Mouse (Mus musculus) embryo, embryonic 11 days (tissue): Measurements from ENCODE around the gene Mmp14.
A peak's percentile ranks its signal among the peaks of the same experiment; 100 is the strongest.

Source experiments
- DNase-seq: peaks from one replicate; pipeline ENCODE4 v3.0.0-alpha.2; 2015

The Mmp14 gene

DNA sequence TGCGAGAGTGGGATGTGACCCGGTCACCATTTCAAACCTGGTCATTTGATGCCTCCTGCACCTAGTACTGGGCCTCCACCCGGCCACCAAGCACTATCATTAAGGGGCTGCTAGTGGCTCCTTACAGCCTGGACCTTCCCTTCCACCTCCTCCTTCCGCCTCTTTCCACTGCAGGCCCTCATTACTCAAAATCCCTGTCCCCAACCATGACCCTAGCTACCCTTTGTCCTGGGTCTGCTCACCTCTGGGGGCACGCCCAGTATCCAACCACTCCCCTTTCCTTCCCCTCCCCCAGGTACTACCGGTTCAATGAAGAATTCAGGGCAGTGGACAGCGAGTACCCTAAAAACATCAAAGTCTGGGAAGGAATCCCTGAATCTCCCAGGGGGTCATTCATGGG is 8.2 kb downstream of the Mmp14 start:
- no peak for DNase-seq

DNA sequence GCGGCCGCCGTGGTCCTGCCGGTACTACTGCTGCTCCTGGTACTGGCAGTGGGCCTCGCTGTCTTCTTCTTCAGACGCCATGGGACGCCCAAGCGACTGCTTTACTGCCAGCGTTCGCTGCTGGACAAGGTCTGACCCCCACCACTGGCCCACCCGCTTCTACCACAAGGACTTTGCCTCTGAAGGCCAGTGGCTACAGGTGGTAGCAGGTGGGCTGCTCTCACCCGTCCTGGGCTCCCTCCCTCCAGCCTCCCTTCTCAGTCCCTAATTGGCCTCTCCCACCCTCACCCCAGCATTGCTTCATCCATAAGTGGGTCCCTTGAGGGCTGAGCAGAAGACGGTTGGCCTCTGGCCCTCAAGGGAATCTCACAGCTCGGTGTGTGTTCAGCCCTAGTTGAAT is 9.1 kb downstream of the Mmp14 start:
- DNase-seq = no peak

DNA sequence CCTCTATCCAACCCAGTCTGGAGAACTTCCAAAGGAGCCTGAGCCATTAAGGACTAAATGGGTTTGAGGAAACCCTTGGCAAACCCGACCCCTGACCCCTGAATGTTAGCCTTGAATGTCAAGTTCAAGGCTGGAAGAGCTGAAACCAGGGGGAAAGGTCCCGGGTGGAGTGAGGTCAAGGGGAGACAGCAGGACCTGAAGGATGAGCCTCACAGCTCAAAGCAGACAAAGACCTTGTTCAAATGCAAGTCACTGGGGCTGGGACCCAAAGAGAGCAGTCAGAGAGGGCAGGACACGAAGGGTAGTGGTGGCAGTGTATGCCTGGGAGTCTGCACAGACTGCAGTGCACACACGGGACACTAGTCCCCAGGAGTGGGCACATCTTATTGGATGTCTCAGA is 10.0 kb downstream of the Mmp14 start:
- DNase-seq = no peak

DNA sequence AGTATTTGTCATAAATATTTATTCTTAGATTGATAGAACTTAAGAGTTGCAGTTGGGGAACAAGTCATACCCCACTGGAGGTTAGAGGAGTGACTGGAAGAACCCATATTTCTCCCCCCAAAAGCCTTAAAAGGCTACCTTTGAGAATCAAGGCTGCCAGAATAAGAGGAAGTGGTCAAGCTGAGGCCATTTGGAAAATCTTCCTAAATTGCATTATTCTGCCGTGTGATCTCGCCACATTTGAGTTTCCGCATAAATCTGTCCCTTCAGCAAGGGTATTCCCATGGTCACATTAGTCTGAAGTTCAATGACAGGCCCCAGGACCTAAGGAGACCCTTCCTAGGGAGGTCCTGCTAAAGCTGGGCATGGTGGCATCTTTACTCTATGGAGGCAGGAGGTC is 11.1 kb downstream of the Mmp14 start:
- no peak for DNase-seq

DNA sequence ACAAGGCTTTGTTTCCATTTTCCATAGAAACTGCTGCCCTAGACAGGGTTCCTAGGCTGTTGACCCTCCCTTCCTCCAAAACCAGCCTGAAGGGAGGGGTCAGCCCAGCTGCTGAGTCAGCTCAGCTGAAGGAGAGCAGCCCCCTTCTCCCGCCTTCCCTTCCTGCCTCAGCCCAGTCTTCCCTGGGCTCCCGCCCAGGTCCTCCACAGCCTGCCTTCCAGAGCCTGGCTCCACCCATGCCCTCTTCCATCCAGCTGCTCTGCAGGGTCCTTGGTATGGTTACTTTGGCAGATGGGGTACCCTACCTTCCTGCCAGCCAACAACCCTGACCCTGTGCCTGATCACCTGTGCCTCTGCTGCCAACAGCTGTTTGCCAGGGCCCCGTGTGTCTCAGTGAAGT is 11.8 kb downstream of the Mmp14 start:
- peak; percentile 70 for DNase-seq

DNA sequence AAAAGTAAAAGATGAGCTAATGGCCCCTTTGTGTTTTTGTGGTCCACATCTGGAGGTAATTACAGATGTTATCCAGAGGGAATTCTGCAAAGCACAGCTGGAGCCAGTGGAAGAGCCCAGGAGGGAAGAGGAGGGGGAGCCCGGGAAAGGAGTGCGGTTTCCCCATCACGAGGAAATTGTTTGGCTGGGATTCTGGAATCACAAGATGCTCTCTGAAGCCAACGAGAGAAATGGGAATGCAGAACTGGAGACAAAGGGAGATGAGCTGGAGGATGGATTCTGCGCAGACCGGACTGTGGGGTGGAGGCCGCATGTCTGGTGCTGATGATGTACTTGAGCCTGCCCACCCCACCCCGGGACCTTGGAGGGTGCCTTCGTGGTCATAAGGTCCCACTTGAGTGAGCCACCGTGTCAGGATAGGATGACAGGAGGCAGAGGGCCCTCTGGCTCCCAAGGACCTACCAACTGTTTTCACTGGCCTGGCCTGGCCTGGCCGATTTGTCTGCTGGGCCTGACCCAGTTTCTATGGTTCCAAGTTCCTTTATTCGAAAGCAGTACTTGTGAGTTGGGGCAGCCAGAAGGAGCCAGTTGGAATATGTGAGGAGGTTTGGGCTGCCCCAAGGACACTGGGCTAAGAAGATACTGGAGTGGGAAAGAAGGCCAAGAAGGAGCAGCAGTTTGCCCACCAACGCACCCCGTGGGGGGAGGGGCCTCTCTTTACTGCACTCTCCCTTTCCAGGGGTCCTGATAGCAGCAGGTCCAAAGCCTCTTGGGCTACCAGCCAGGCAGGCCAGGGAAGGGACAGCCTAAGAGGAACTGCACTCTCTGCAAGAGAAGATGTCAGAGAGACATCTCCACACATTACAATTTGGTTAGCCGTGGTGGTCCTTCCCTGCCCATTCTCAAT is 12.6 kb downstream of the Mmp14 start:
- peak; percentile 45 for DNase-seq

DNA sequence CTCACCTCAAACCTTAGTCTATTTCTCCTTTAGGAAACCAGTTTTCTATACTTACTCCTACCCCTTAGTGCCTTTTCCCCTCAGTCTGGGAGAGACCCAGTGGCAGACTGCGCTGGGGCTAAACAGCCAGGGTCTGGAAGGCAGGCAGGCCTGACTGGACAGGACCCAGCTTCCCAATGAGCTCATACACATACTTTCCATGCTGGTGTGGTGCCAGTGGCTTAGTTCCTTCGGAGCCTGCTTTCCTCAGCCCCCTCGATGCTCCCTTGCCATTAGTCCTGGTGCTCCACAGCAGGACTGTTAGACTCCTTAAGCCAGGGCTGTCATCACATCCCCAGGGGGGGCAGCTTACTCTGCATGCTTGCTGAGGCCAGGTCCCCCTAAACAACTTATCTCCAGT is 14.1 kb downstream of the Mmp14 start:
- DNase-seq = no peak

DNA sequence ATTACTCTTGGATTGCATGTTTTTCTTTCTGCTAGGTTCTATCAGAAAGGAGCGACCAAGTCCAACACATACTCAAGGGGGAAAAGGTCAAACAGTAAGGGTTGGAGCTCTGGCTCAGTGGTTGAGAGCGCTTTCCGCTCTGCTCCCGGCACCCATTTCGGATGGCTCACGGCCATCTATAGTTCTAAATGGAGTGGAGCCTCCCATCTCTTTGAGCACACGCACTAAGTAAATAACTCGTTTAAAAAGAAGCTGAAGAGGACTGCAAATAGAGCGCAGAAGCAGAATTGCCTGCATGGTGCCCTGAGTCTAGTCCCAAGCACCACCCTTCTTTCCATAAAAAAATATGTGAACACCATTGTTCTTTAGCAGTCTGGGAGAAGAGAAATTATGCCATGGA is 22.2 kb downstream of the Mmp14 start:
- DNase-seq = no peak

DNA sequence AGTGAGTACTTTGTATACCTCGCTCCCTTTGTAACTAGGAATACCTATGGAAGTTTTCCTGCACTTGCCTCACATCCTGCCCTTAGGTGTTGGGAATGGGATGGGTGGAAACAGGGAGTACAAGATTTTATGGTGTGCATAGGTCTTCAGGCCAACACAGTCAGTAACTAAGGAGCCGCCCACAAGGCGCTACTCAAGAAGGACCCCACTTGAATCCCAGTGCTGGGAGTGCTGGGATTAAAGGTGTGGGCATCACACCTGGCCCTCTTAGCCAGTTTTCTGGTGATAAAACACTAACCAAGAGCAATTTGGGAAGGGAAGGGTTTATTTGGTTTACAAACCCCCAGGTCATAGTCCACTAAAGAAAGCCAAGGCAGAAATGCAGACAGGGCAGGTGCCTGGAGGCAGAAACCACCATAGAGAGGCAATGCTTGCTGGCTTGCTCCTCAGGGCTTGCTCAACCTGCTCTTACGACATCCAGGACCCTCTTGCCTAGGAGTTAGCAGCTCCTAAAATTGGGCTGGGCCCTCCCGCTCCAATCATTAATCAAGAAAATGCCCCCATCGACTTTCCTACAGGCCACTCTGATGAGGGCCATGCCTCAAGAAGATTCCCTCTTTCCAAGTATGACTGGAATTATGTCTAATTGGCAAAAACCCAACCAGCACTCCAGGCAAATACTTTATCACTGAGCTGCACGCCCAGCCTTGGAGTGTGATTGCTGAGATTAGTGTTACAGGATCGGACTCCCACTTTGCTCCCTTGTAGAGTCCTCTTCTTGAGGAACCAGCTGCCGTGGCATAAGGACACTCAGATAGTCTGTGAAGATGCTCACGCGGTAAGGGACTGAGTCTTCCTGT is 23.5 kb downstream of the Mmp14 start:
- no peak for DNase-seq

DNA sequence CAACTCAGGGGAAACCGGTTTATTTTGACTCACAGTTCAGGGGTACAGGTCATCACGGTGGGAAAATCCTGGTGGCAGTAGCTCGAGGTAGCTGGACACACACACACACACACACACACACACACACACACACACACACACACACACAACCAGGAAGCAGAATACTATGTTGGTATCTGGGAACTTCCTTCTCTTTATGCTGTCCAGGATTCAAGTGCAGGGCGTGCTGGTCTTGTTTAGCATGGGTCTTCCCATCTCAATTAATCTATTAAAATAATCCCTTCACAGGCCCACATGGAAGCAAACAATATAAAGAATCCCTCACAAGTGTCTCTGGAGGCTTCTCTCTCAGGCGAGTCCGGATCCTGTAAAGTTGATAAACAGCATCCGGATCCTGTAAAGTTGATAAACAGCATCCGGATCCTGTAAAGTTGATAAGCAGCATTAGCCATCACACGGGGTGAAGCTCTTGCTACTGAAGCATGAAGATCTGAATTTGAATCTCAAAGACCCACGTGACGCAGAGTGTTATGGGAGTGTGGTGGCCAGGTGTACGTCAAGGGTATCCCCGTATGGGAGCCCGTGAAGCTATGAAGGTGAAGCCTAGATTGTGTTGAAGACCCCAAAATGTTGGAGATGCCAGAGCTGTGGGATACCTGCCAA is 26.6 kb downstream of the Mmp14 start:
- no peak for DNase-seq

DNA sequence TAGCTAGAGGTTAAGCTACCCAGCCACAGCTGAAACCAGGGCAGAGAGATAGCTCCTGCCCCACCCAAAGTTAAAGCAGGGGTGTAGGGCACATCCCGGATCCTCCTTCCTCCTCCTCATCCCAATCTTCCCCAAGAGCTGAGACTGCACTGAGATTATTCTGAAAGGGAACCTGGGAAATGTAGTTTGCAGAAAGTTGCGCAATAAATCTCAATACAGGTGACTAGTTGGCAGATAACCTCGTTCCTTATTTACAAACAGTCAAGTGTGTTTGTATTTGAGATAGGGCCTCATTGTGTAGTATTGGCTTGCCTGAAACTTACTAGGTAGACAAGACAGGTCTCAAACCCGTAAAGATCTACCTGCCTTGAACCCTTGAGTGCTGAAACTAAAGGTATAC is 30.7 kb downstream of the Mmp14 start:
- DNase-seq = no peak

DNA sequence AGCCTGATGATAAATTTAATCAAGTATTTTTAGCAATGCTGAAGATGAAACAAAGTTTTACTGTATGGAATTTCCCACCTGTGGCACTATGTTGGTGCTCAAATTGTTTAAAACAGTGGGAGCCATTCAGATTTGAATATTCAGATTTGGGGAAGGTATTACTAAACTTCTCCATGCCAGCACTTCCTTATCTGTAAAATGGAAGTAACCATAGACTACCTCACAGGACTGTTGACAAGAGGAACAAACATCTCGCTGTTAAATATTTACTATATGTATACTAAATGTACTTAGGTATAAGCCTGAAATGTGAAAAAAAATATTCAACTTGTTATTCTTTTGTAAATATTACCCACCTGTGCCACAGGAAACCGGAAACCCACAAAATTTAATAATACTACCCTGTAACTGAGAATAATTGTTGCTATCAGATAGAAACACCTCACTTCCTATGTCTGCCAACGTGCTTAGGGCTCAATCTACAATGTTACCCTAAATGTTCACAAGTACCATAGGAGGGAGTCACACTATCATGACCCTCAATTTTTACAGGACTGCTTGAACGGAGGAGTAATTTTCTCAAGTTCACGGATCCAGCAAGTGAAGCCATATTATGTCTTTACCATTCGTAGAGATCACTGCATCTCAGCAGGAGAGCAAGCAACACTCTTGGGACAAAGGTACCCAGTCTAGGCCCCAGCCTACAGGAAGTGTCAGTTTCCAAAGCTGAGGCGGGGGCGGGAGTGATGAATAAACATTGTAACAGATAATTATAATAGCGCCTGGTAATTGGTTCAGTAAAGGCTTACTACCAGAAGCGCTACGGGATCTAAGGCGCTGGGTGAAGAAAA is 31.9 kb downstream of the Mmp14 start:
- no peak for DNase-seq

DNA sequence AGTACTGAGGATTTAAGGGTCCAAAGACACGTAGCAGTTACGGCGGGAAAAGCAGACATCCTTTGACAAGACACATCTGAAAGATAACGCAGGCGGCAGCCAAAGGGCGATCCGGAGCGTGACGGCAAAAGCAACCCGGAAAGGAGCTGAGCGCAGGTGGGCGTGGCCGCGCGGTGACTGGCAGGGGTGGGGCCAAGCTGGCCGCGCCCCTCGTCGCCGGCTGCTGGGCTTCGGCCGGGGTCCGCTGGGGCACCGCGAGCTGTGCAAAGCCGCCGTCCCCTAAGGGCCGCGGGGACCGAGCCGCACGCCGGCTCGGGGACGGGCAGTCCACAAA is 32.5 kb downstream of the Mmp14 start, which contains the start of gene Lrp10:
Gene Lrp10 (plus strand): TSS at position 179 of the 334 bp plus-strand sequence.
- peak; percentile 94 for DNase-seq

DNA sequence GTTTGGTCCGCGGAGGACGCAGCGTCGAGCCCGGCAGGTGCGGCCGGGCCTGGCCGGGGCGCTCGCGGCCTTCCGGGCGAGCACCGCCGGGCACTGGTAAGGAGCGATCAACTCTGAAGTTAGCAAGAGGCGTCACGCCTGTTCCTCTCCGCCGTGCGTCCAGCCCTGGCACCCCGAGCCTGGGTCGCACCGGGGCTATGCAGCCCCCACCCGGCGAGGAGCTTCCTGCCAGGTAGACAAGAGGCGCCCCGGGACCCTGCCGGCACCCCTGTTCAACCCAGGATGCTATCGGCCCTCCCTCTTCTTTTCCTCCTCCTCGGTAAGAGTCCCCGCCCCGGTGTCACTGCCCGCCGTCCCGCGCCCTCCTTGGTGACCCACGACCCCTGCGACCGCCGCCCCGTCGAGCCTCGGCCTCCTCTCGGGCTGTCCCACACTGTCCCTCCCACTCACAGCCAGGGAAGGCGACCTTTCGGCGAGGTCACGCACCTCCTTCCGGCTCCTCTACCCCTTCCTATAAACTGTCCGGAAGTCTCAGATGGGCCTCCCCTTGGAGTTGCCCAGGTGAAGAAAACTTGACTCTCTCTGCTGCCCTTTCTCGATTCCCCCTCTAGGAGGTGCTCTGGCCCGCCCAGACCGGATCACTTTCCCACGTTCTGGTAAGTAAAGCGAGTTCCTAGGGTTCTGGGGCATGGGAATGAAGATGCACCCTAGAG is 33.0 kb downstream of the Mmp14 start:
- DNase-seq = peak; percentile 84

DNA sequence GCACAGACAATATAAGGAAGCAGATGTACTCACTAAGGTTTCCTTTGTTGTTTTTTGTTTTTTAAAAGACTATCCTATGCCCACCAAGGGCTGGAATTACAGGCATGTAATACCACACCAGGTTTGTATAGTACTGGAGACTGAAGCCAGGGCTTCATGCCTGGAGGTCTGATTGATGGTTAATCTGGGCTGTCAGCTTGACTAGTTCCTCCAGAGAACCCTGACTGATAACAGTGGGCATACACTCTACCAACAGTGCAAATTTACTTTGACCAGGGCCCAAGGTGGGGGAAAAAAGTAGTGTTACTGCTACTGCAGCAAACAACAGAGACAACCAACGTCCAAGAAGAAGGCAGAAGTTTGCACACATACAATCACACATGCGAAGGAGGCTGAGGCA is 40.1 kb downstream of the Mmp14 start:
- DNase-seq = no peak

DNA sequence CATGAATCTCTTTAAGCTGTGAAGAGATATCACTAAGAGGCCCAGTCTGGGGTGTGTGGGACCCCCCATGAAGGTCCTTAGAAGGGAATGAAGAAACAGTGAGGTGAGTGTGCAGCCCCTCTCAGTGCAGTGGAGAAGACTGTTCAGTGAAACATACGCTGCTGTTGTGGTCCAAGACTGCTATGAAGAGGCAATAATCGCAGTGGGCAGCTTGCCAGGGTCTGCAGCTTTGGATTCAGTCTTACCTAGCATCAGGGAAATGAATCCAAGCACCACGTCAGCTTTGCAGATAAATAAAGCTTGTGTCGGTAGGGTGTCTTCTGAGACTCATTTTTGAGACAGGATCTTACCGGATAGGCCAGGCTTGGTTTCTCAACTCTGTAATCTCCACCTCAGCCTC is 41.3 kb downstream of the Mmp14 start:
- no peak for DNase-seq

DNA sequence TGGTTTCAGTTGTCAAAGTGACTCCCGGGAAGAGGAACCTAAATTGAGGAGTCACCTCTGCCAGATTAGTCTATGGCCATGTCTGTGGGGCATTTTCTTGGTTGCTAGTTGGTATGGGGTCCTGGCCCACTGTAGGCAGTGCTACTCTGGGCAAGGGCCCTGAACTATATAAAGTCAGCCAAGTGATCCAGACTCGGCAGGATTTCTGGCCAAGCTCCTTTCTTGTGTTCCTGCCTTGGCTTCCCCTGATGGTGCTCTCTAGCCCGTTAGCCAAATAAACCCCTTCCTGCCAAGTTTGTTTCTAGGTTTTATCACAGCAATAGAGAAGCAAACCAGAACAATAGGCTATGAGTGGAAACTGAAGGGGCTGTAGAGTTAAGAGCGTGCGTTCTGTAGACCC is 43.3 kb downstream of the Mmp14 start:
- DNase-seq = no peak

DNA sequence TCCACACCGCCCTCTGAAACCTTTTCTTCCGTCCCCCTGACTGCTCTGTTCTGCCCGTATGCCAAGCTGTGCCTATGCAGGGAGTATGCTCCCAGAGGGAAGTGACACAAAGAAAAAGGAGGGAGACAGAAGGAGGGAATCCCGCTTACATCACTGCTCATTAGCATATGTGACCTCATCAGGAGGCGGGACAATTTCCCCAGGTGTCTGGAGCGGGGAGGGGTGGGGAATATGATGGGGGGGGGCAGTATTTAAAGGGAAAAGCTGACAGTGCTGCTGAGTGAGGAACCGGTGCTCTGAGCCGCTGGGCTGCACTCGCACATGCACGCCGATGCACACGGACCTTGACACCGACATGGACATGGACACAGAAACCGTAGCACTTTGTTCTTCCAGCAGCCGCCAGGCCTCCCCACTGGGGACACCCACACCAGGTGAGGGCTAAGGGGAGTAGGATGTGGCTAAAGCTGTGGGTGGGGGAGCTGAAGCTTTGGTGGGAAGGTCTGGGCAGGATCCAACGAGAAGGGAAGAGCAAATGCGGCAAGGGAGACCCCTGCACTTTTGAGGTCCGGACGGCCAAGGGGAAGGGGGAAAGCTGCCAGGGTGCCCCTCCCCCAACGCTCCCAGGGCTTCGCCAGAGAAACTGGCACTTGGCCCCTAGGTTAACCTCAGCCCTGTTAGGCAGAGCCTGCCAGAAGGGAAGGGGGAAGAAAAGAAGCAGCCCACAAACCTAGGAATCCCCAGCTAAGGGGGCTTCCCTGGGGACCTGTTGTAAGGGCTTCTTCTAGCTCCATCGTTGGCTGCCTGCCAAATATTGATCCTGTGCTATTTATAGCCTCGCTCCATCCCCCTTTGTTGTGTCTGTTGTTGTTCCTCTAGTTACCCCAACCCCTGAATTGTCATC is 44.8 kb downstream of the Mmp14 start, which contains the start of gene Rem2:
Gene Rem2 (plus strand): TSS at position 160 of the 904 bp plus-strand sequence.
- DNase-seq = peak; percentile 83

DNA sequence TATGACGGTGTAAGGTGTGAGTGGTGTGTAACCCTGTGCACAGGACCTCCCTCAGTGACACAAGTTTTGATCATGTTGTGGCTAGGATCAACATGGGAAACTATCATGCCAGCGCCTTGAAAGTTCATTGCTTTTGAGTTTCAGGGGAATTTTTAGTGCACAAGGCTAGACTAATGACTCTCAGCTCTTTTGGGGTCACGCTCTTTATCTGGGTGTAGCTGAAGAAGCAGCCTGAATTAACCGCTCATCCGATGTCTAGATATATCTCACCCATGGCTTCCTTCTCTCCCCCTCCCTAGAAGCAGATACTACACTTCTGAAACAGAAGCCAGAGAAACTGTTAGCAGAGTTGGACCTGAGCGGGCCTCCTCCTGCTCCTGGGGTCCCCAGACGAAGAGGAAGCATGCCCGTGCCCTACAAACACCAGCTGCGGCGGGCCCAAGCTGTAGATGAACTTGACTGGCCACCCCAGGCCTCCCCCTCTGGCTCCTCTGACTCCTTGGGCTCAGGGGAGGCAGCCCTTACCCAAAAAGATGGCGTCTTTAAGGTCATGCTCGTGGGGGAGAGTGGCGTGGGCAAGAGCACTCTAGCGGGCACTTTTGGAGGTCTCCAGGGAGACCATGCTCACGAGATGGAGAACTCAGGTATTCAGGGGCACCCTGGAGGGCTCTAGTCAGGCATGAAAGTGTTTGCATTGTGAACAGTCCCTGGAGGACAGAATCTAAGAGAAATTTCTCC is 45.9 kb downstream of the Mmp14 start:
- no peak for DNase-seq

DNA sequence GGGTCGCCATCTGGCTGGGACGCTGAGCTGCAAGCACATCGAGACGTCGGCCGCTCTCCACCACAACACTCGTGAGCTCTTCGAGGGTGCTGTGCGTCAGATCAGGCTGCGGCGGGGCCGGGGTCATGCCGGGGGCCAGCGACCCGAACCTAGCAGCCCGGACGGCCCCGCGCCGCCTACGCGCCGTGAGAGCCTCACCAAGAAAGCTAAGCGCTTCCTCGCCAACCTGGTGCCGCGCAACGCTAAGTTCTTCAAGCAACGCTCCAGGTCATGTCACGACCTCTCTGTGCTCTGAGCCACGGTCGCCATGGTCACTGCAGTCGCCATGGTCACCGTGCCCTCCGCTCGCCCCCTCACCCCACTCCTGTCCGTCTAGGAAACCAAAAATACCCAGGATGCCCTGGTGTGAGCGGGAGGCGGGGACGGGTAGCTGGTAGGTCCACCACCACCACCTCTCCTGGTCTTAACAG is 48.1 kb downstream of the Mmp14 start:
- DNase-seq = peak; percentile 73
